Mouse (Mus musculus): ENCODE measurements around the gene Fbxo11.

- TF ChIP-seq ZC3H11A (IDR thresholded peaks at IDR 0.05; ENCODE audit: low read depth, low read length) (no peak), GABPA (IDR thresholded peaks at IDR 0.05; ENCODE audit: low read depth, low read length) (no peak), EP300 (IDR thresholded peaks at IDR 0.05; ENCODE audit: low read depth in 1 of 2, low read length in 2 of 2) (no peak), NRF1 (IDR thresholded peaks at IDR 0.05; ENCODE audit: insufficient read depth, low read depth, low read length, poor library complexity, severe bottlenecking) (no peak), KAT2A (conservative IDR thresholded peaks at IDR 0.05; ENCODE audit: low read depth, low read length) (no peak)
These were observed 33.2 kb upstream of the Fbxo11 start for GRCm38 (mm10) chr17:88098181-88098852.

Data from MEL (cell line).